Mouse (Mus musculus) embryo, embryonic 11 days (tissue): ENCODE data around the gene Papolg.
"Not testable (repeated sequence)": the region's sequence is repeated elsewhere in the genome, so short reads cannot be mapped to it uniquely, and the experiment has no call there.

Experiments used
- DNase-seq: peaks from one replicate; pipeline ENCODE4 v3.0.0-alpha.2; 2015

Papolg gene

GRCm38 (mm10) chr11:23895060-23895426 is at the start of gene Papolg:
Gene Papolg (minus strand): TSS chr11:23895253.
- DNase-seq, result peak; percentile 97

GRCm38 (mm10) chr11:23928146-23928545 is 33.1 kb upstream of the Papolg start:
- DNase-seq, result peak; percentile 18

GRCm38 (mm10) chr11:23927643-23928042 is 32.6 kb upstream of the Papolg start:
- DNase-seq, result peak; percentile 34

- not testable (repeated sequence) for DNase-seq
Observed at GRCm38 (mm10) chr11:23913824-23914223, 18.8 kb upstream of the Papolg start.

- DNase-seq, result no peak
Observed at GRCm38 (mm10) chr11:23903909-23904308, 8.9 kb upstream of the Papolg start.

GRCm38 (mm10) chr11:23894141-23895059 is 653 bp downstream of the Papolg start:
- peak; percentile 48 for DNase-seq

- no peak for DNase-seq
Observed at GRCm38 (mm10) chr11:23893556-23893955, 1.5 kb downstream of the Papolg start.

- no peak for DNase-seq
Observed at GRCm38 (mm10) chr11:23864326-23864725, 30.7 kb downstream of the Papolg start.

- no peak for DNase-seq
Observed at GRCm38 (mm10) chr11:23856723-23857112, 38.3 kb downstream of the Papolg start.

- DNase-seq, result no peak
Observed at GRCm38 (mm10) chr11:23856054-23856722, 38.9 kb downstream of the Papolg start.

GRCm38 (mm10) chr11:23855182-23855802 is 39.8 kb downstream of the Papolg start:
- DNase-seq, result peak; percentile 71

- no peak for DNase-seq
Observed at GRCm38 (mm10) chr11:23853306-23853705, 41.7 kb downstream of the Papolg start.

GRCm38 (mm10) chr11:23846016-23846815 is 48.8 kb downstream of the Papolg start:
- peak; percentile 18 for DNase-seq

GRCm38 (mm10) chr11:23823244-23823643 is 71.8 kb downstream of the Papolg start:
- no peak for DNase-seq

GRCm38 (mm10) chr11:23821652-23822051 is 73.4 kb downstream of the Papolg start:
- no peak for DNase-seq

- no peak for DNase-seq
Observed at GRCm38 (mm10) chr11:23820977-23821376, 74.1 kb downstream of the Papolg start.

- DNase-seq, result no peak
Observed at GRCm38 (mm10) chr11:23818745-23819144, 76.3 kb downstream of the Papolg start.
